Mouse (Mus musculus): ENCODE data around the gene P2ry6. TPM values are rescaled to one million over a fixed set of nuclear protein-coding genes. Genes with fewer than 3 reads are reported as not detected.

P2ry6 gene
- polyA plus RNA-seq, 1 experiment = 1.3 TPM

- TF ChIP-seq CTCF (IDR thresholded peaks at IDR 0.05; ENCODE audit: control insufficient read depth, insufficient read depth, low read length) = no peak
- TF ChIP-seq POLR2A (IDR thresholded peaks at IDR 0.05; ENCODE audit: borderline replicate concordance, control insufficient read depth, low read depth, low read length) = no peak
- Histone ChIP-seq H3K4me3 (replicated peaks; ENCODE audit: control insufficient read depth, low read depth, low read length) (peak overlapping the region; percentile 10), H3K27ac (ENCODE audit: control insufficient read depth, insufficient read depth, low read depth, low read length, poor library complexity) (peak overlapping the region; percentile 13; the same call in 1 of the 2 replicates), H3K4me1 (ENCODE audit: control insufficient read depth, insufficient read depth, low read length) (no peaks in the 10 kb centered on the region)
- WGBS = 2% methylated on average over 71 of the region's 73 CpGs
These were observed 43.0 kb downstream of the P2ry6 start for GRCm38 (mm10) chr7:100931316-100931925.

- H3K4me1 ChIP-seq (ENCODE audit: control insufficient read depth, insufficient read depth, low read length) = no peaks in the 10 kb centered on the region
- H3K4me3 ChIP-seq (replicated peaks; ENCODE audit: control insufficient read depth, low read depth, low read length) = no peak overlapping the region
- TF ChIP-seq CTCF (IDR thresholded peaks at IDR 0.05; ENCODE audit: control insufficient read depth, insufficient read depth, low read length) = no peak
- TF ChIP-seq POLR2A (IDR thresholded peaks at IDR 0.05; ENCODE audit: borderline replicate concordance, control insufficient read depth, low read depth, low read length) = no peak; the same call in 1 of the 2 replicates
- no peak overlapping the region; the same call in 1 of the 2 replicates for H3K27ac ChIP-seq (ENCODE audit: control insufficient read depth, insufficient read depth, low read depth, low read length, poor library complexity)
- 24% methylated on average over 53 of the region's 53 CpGs for WGBS
These were observed 43.7 kb downstream of the P2ry6 start for GRCm38 (mm10) chr7:100930619-100931315.

GRCm38 (mm10) chr7:100929639-100930303 is 44.7 kb downstream of the P2ry6 start:
- Histone ChIP-seq H3K4me3 (replicated peaks; ENCODE audit: control insufficient read depth, low read depth, low read length) (no peak overlapping the region), H3K27ac (ENCODE audit: control insufficient read depth, insufficient read depth, low read depth, low read length, poor library complexity) (no peak overlapping the region), H3K4me1 (ENCODE audit: control insufficient read depth, insufficient read depth, low read length) (no peaks in the 10 kb centered on the region)
- 86% methylated on average over 19 of the region's 19 CpGs for WGBS
- TF ChIP-seq CTCF (IDR thresholded peaks at IDR 0.05; ENCODE audit: control insufficient read depth, insufficient read depth, low read length) (no peak), POLR2A (IDR thresholded peaks at IDR 0.05; ENCODE audit: borderline replicate concordance, control insufficient read depth, low read depth, low read length) (no peak)

DNA sequence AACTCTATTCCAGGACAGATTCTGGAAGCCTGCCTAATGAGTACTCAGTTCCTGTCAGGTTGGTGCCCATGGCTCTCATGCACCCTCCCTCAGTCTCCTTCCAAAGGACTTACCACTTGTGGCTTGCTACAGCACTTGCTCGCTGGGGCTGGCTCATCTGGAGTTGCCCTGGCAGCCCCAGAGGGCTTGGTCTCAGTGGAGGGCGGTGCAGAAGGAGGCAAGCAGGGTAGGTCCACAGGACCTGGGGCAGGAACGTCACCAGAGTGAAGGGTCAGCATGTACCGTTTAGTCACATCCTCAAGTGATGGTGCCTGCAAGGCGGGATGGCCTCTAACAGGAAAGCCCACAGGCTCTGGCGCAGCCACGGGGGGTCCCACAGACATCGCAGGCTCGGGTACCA is 46.0 kb downstream of the P2ry6 start:
- 83% methylated on average over 9 of the region's 9 CpGs for WGBS
- H3K4me3 ChIP-seq (replicated peaks; ENCODE audit: control insufficient read depth, low read depth, low read length) = no peak overlapping the region
- no peak overlapping the region for H3K27ac ChIP-seq (ENCODE audit: control insufficient read depth, insufficient read depth, low read depth, low read length, poor library complexity)
- TF ChIP-seq CTCF (IDR thresholded peaks at IDR 0.05; ENCODE audit: control insufficient read depth, insufficient read depth, low read length) (no peak), POLR2A (IDR thresholded peaks at IDR 0.05; ENCODE audit: borderline replicate concordance, control insufficient read depth, low read depth, low read length) (no peak)
- no peaks in the 10 kb centered on the region for H3K4me1 ChIP-seq (ENCODE audit: control insufficient read depth, insufficient read depth, low read length)

DNA sequence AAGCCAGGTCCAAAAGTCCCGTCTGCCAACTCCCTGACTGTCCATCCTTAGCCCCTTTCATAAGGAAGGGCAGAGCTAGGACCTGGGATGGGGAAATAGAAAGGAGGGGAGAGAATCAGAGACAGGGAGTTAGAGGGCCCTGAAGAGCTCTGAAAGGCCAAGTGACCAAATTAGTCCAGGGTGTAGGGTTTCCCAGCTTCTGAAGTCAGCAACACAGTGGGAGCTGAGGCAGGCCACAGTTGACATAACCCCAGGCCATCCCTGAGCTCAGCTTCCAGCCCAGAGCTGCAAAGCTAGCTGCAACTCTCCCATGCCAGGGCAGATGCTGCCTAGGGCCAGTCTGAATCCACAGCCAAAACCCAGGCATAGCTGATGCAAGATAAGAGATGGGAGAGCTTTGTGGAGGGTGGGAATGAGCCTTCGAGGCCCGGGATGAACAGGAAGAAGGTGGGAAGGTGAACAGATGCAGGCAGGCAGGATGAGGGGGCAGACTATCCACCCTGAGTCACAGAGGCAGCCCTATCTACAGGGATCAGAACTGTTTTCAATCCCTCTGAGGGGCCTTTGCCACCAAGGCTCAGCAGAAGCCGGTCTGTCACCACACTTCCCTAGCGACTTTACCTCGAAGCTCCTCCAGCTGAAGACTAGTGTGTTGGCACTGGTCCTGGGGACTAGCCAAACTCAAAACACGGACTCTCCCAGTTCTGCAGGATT is 47.0 kb downstream of the P2ry6 start:
- Histone ChIP-seq H3K4me3 (replicated peaks; ENCODE audit: control insufficient read depth, low read depth, low read length) (no peak overlapping the region), H3K4me1 (ENCODE audit: control insufficient read depth, insufficient read depth, low read length) (no peaks in the 10 kb centered on the region), H3K27ac (ENCODE audit: control insufficient read depth, insufficient read depth, low read depth, low read length, poor library complexity) (no peak overlapping the region)
- WGBS = 59% methylated on average over 7 of the region's 7 CpGs
- TF ChIP-seq CTCF (IDR thresholded peaks at IDR 0.05; ENCODE audit: control insufficient read depth, insufficient read depth, low read length) = no peak
- TF ChIP-seq POLR2A (IDR thresholded peaks at IDR 0.05; ENCODE audit: borderline replicate concordance, control insufficient read depth, low read depth, low read length) = no peak

DNA sequence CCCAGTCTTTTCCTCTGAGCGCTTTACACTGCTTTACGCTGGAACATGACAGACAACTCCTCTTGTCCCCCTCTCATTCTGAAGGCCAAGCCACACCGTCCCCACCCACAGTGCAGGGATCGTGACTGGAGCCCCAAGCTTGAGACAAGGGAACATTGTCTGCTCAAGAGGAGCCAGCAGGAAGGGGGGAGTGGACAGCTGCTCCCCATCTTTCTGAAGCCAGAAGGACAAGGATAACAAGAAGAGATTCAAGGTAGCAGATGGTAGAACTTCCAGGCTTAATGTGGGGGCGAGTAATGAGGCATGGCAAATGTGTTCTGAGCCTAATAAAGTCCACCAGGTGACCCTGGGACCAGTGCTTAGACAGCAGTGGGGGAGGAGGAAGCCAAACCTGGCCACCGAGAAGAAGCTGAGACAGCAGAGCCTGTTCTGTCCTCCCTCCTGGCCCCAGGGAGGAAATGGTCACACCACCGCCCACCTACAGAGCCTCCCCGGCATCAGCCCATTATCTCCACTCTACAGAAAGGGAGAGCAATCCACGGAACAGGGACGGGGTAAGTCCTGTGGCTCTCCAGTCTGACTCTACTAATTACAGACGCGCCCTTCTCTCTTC is 48.0 kb downstream of the P2ry6 start:
- WGBS = 77% methylated on average over 12 of the region's 12 CpGs
- H3K4me3 ChIP-seq (replicated peaks; ENCODE audit: control insufficient read depth, low read depth, low read length) = no peak overlapping the region
- no peaks in the 10 kb centered on the region for H3K4me1 ChIP-seq (ENCODE audit: control insufficient read depth, insufficient read depth, low read length)
- no peak overlapping the region for H3K27ac ChIP-seq (ENCODE audit: control insufficient read depth, insufficient read depth, low read depth, low read length, poor library complexity)
- TF ChIP-seq CTCF (IDR thresholded peaks at IDR 0.05; ENCODE audit: control insufficient read depth, insufficient read depth, low read length) = no peak
- TF ChIP-seq POLR2A (IDR thresholded peaks at IDR 0.05; ENCODE audit: borderline replicate concordance, control insufficient read depth, low read depth, low read length) = no peak

- Histone ChIP-seq H3K4me3 (replicated peaks; ENCODE audit: control insufficient read depth, low read depth, low read length) (no peak overlapping the region), H3K4me1 (ENCODE audit: control insufficient read depth, insufficient read depth, low read length) (no peaks in the 10 kb centered on the region), H3K27ac (ENCODE audit: control insufficient read depth, insufficient read depth, low read depth, low read length, poor library complexity) (no peak overlapping the region)
- WGBS = 82% methylated on average over 10 of the region's 10 CpGs
- TF ChIP-seq POLR2A (IDR thresholded peaks at IDR 0.05; ENCODE audit: borderline replicate concordance, control insufficient read depth, low read depth, low read length) = no peak
- TF ChIP-seq CTCF (IDR thresholded peaks at IDR 0.05; ENCODE audit: control insufficient read depth, insufficient read depth, low read length) = no peak
These were observed 49.6 kb downstream of the P2ry6 start for GRCm38 (mm10) chr7:100924674-100925445.
